Mouse (Mus musculus) neural tube, embryonic 14.5 days (tissue): ENCODE data around the gene Agbl1. TPM values are rescaled to one million over a fixed set of nuclear protein-coding genes. Genes with fewer than 3 reads are reported as not detected.

Experiments used
- ATAC-seq: fragments of 200-750 bp; cut with Nextera tagmentation; 2 replicates; pipeline ENCODE4 v1.8.0; 2017; ENCODE audit warnings: low read depth, mild to moderate bottlenecking, moderate TSS enrichment, moderate library complexity
- H3K27ac ChIP-seq: fragments of 300-500 bp; sonication (generic); 2 replicates; pipeline ENCODE4 v1.5.1; 2014; ENCODE audit warnings: low read depth, mild to moderate bottlenecking, control low read depth, low read length, moderate library complexity, mixed read lengths
- H3K27me3 ChIP-seq: fragments of 300-500 bp; sonication (generic); 2 replicates; pipeline ENCODE4 v1.6.1; 2014; ENCODE audit warnings: low read length; ENCODE audit not compliant: control insufficient read depth, insufficient read depth
- H3K36me3 ChIP-seq: fragments of 300-500 bp; sonication (generic); 2 replicates; pipeline ENCODE4 v1.6.1; 2014; ENCODE audit warnings: low read length, mixed read lengths; ENCODE audit not compliant: control insufficient read depth, insufficient read depth
- H3K4me1 ChIP-seq: fragments of 300-500 bp; sonication (generic); 2 replicates; pipeline ENCODE4 v1.6.1; 2014; ENCODE audit warnings: low read length; ENCODE audit not compliant: control insufficient read depth, insufficient read depth
- H3K4me2 ChIP-seq: fragments of 300-500 bp; sonication (generic); 2 replicates; pipeline ENCODE4 v1.6.1; 2014; ENCODE audit warnings: mild to moderate bottlenecking, low read depth, low read length, control low read depth
- H3K4me3 ChIP-seq: fragments of 300-500 bp; sonication (generic); 2 replicates; pipeline ENCODE4 v1.5.1; 2014; ENCODE audit warnings: low read depth, low read length, control low read depth, mixed read lengths
- H3K9ac ChIP-seq: fragments of 300-500 bp; sonication (generic); replicated peaks from 2 replicates; pipeline ENCODE4 v1.6.1; 2014; ENCODE audit warnings: low read depth, mild to moderate bottlenecking, control low read depth, low read length, mixed read lengths
- H3K9me3 ChIP-seq: fragments of 300-500 bp; sonication (generic); 2 replicates; pipeline ENCODE4 v1.6.1; 2016; ENCODE audit warnings: low read length; ENCODE audit not compliant: control insufficient read depth
- WGBS: fragments of 180-500 bp; shearing (Covaris S2); extraction: QIAGEN DNeasy Blood & Tissue Kit; methylation state at CpG from one replicate; pipeline ENCODE4 v1.1.7; 2014; 5-methylcytosine and 5-hydroxymethylcytosine counted together
- polyA plus RNA-seq: library from polyadenylated mRNA; unstranded; fragments of >200 nt; fragmentation: Nextera tagmentation; extraction: Ambion mirVana; gene quantifications from 2 replicates; pipeline ENCODE4 v1.2.1, GENCODE M21; 2014

Gene Agbl1
- polyA plus RNA-seq, 1 experiment from 2014 or later, result 0.29 TPM

GRCm38 (mm10) chr7:76788561-76789306 is 559.0 kb downstream of the Agbl1 start:
- Histone ChIP-seq H3K4me2 (no peak overlapping the region), H3K27me3 (no peaks in the 10 kb centered on the region), H3K9me3 (no peaks in the 10 kb centered on the region), H3K27ac (no peak overlapping the region), H3K9ac (no peak overlapping the region), H3K4me3 (no peak overlapping the region), H3K4me1 (no peaks in the 10 kb centered on the region), H3K36me3 (no peaks in the 10 kb centered on the region)
- WGBS, result 3% methylated on average over 1 of the region's 1 CpGs
- no peak for ATAC-seq

- WGBS, result 63% methylated on average over 2 of the region's 2 CpGs
- Histone ChIP-seq H3K9me3 (no peaks in the 10 kb centered on the region), H3K27me3 (no peaks in the 10 kb centered on the region), H3K9ac (no peak overlapping the region), H3K4me3 (no peak overlapping the region), H3K36me3 (no peaks in the 10 kb centered on the region), H3K4me1 (no peaks in the 10 kb centered on the region), H3K4me2 (no peak overlapping the region), H3K27ac (no peak overlapping the region)
- no peak for ATAC-seq
Observed at GRCm38 (mm10) chr7:76790041-76790440, 560.4 kb downstream of the Agbl1 start.

GRCm38 (mm10) chr7:76791247-76791646 is 561.6 kb downstream of the Agbl1 start:
- no peak for ATAC-seq
- Histone ChIP-seq H3K4me3 (no peak overlapping the region), H3K27ac (no peak overlapping the region), H3K9ac (no peak overlapping the region), H3K9me3 (no peaks in the 10 kb centered on the region), H3K4me1 (no peaks in the 10 kb centered on the region), H3K4me2 (no peak overlapping the region), H3K36me3 (no peaks in the 10 kb centered on the region), H3K27me3 (no peaks in the 10 kb centered on the region)
- 91% methylated on average over 4 of the region's 4 CpGs for WGBS

GRCm38 (mm10) chr7:76810003-76810402 is 580.3 kb downstream of the Agbl1 start:
- Histone ChIP-seq H3K9ac (no peak overlapping the region), H3K4me2 (no peak overlapping the region), H3K9me3 (no peaks in the 10 kb centered on the region), H3K36me3 (no peaks in the 10 kb centered on the region), H3K27ac (no peak overlapping the region), H3K27me3 (no peaks in the 10 kb centered on the region), H3K4me3 (no peak overlapping the region), H3K4me1 (no peaks in the 10 kb centered on the region)
- WGBS, result 44% methylated on average over 3 of the region's 3 CpGs
- ATAC-seq, result no peak

- H3K27me3 ChIP-seq, result no peaks in the 10 kb centered on the region
- no peak overlapping the region for H3K27ac ChIP-seq
- H3K9me3 ChIP-seq, result no peaks in the 10 kb centered on the region
- H3K36me3 ChIP-seq, result no peaks in the 10 kb centered on the region
- 86% methylated on average over 2 of the region's 2 CpGs for WGBS
- H3K9ac ChIP-seq, result no peak overlapping the region
- no peak overlapping the region for H3K4me2 ChIP-seq
- no peak for ATAC-seq
- H3K4me1 ChIP-seq, result no peaks in the 10 kb centered on the region
- H3K4me3 ChIP-seq, result no peak overlapping the region
Observed at GRCm38 (mm10) chr7:76820571-76820970, 590.9 kb downstream of the Agbl1 start.

- H3K9me3 ChIP-seq, result no peaks in the 10 kb centered on the region
Observed at GRCm38 (mm10) chr7:76842146-76842545, 612.5 kb downstream of the Agbl1 start.

GRCm38 (mm10) chr7:76889416-76890209 is 659.9 kb downstream of the Agbl1 start:
- Histone ChIP-seq H3K36me3 (no peaks in the 10 kb centered on the region), H3K9me3 (no peaks in the 10 kb centered on the region), H3K4me3 (peak overlapping the region; percentile 16; the same call in 1 of the 2 replicates), H3K4me2 (peak overlapping the region; percentile 39), H3K27me3 (no peaks in the 10 kb centered on the region), H3K4me1 (0 out of 2 replicates have a peak, but pooled peaks cover 7% of the 10 kb centered on the region), H3K27ac (no peak overlapping the region), H3K9ac (no peak overlapping the region)
- ATAC-seq, result peak; percentile 49; the same call in 1 of the 2 replicates
- 17% methylated on average over 22 of the region's 22 CpGs for WGBS

More at GRCm38 (mm10) chr7:76842146-76842545, 612.5 kb downstream of the Agbl1 start:
- no peak overlapping the region for H3K27ac ChIP-seq
- H3K4me1 ChIP-seq, result no peaks in the 10 kb centered on the region
- 87% methylated on average over 3 of the region's 3 CpGs for WGBS
- H3K27me3 ChIP-seq, result no peaks in the 10 kb centered on the region
- H3K4me2 ChIP-seq, result no peak overlapping the region
- no peak for ATAC-seq
- no peak overlapping the region for H3K9ac ChIP-seq
- H3K36me3 ChIP-seq, result no peaks in the 10 kb centered on the region
- H3K4me3 ChIP-seq, result no peak overlapping the region

GRCm38 (mm10) chr7:76904096-76904495 is 674.4 kb downstream of the Agbl1 start:
- Histone ChIP-seq H3K9me3 (no peaks in the 10 kb centered on the region), H3K4me3 (no peak overlapping the region), H3K36me3 (no peaks in the 10 kb centered on the region), H3K4me2 (no peak overlapping the region), H3K27ac (no peak overlapping the region), H3K4me1 (no peaks in the 10 kb centered on the region), H3K9ac (no peak overlapping the region), H3K27me3 (no peaks in the 10 kb centered on the region)
- ATAC-seq, result no peak
- WGBS, result 91% methylated on average over 1 of the region's 1 CpGs

- Histone ChIP-seq H3K4me1 (no peaks in the 10 kb centered on the region), H3K9me3 (no peaks in the 10 kb centered on the region), H3K27ac (no peak overlapping the region), H3K4me3 (no peak overlapping the region), H3K27me3 (no peaks in the 10 kb centered on the region), H3K9ac (no peak overlapping the region), H3K36me3 (no peaks in the 10 kb centered on the region), H3K4me2 (no peak overlapping the region)
- WGBS, result 87% methylated on average over 5 of the region's 5 CpGs
- no peak for ATAC-seq
Observed at GRCm38 (mm10) chr7:76911672-76912071, 682.0 kb downstream of the Agbl1 start.
